Mouse (Mus musculus) naive thymus-derived CD4-positive, alpha-beta T cell, adult 2 months (primary cell): ENCODE measurements around the gene Syndig1l.
A peak's percentile ranks its signal among the peaks of the same experiment; 100 is the strongest.

Source experiments
- DNase-seq: peaks from one replicate; pipeline ENCODE4 v3.0.0-alpha.2; 2011; ENCODE audit warnings: low read depth

The Syndig1l gene

DNA sequence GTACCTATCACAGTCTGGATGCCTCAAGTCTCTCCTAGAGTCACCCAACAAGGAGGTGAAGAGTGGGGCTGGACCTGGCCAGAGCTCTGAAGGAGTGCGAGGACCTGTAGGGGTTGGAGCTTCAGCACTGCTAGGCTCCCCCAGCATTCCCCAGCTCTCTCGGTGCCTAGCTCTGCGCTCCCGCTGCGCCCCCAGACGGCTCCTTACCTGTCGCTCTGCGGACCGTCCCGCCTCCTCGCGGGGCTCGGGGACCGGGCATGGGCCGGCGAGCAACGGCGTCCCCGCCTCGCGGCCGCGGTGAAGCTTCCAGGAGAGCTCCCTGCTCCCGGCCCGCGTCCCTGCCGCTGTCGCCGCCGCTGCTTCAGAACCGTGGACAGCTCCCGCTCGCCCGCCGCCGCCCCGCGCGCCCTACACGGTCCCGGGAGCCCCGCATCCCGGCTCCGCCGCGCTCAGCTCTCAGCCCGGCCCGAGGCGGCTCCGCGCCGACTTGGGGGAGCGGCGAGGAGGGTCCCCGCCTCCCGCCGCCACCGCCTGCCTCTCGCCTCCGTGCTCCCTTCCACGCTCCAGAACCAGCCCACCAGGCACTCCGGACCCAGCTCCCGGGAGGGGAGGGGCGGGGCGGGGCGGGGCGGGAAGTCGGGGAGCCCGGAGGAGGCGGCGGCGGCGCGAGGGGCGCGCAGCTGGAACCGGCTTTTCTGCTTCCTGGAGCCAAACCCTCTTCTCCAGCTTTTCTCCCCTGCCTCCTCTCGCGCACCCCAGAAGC is at the start of gene Syndig1l:
Syndig1l (minus strand) TSS at position 513 of the 763 bp plus-strand sequence.
- peak; percentile 32 for DNase-seq

DNA sequence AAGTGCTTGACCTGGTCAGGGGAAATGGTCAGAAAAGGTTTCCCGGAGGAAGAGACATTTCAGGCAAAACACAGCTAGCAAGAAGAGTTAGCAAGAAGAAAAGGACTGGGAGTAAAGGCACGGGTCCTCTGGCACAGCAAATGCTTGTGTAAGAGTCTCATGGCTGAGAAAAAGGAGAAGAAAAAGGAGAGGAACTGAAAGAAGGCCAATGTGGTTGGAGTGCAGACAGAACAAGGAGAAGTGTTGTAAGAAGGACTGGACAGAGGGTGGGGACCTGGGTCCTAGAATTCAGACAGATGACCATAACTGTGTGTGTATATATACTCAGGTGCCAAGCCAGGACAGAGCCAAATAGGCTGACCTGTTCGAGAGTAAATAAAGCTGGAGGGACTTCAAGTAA is 49.5 kb upstream of the Syndig1l start:
- no peak for DNase-seq

DNA sequence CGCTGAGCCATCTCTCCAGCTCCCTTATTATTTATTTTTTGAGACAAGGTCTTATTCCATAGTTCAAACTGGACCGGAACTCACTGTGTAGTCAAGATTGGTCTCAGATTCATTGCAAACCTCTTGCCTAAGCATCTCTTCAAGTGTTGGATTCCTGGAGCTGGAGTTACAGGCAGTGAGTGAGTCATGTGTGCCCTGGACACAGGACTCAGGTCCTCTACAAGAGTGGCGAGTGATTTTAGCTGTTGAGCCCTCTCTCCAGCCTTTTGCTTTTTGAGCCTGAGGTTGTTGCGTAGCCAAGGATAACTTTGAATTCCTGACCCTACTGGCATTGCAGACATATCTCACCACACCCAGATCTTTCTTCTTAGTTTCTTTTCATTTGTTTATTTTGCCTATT is 47.1 kb upstream of the Syndig1l start:
- DNase-seq, result no peak

DNA sequence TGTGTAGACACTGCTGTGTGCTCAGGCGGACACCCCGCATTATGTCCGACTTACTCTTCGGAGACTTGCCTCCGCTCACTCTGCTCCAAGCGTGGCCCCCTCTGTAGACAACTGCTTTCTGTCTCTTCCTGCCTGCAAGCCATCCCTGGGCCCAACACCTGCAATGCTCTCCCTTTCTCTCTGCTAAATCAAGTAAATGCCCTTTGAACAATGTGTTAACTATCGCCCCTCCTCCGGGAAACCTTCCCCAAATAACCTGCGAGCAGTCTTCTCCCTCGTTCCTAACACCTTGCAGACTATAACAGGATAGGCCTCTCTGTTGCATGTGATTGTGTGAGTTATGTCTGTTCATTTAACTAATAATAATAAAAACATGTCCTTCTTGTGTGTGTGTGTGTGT is 44.9 kb upstream of the Syndig1l start:
- DNase-seq, result no peak

DNA sequence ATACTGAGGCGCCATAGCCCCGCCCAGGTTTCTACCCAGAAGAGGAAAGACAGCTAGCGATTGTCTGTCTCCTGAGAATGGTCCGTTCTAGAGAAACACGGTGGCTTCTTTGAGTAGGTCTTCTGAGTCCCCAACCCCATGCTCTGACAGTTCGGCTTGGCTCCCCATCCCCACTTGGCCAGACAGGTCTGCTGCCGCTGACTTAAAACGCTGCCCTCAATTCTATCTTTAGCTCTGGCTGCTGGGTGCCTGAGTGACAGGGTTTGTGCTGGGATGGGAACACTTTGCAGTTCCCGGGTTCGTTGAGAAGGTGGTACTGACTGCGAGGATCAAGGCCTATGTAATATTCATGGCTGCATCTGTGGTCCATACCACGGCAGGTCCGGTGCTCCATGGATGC is 34.7 kb upstream of the Syndig1l start:
- DNase-seq, result no peak

DNA sequence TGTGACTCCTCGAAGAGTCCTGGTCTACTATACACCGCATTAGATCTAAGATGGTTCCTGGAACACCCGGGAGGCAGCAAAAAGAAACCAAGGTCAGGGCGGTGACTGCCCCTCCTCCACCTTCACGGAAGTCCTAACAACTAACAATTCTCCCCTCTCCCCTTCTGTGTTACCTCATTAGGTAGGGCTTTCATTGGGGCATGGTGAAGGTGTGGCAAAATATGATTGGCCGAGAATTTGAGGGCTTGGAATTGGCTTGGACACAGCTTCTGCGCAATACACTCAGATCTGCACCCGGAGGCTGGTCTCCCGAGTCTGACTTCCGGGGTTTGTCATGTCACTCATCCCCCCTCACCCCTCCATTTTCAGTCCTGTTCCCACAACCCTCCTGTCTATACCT is 29.8 kb upstream of the Syndig1l start:
- no peak for DNase-seq

DNA sequence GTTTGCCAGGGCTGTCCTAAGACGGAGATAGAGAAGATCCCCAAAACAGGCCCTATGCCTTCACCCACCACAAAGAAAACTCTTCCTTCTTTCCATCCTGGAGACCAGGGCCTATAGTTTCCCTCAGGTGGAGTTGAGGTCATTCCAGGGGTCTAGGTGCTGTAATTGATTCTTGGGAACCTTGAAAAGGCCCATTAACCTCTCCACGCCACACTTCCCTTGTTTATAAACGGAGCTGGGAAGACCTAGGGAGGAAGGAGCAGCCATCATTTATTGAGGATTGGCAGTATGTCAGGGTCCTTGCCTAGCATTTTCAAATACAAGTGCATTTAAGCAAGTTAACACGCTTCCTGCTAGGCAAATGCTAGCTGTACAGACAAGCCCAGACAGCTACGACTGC is 28.8 kb upstream of the Syndig1l start:
- DNase-seq, result no peak

DNA sequence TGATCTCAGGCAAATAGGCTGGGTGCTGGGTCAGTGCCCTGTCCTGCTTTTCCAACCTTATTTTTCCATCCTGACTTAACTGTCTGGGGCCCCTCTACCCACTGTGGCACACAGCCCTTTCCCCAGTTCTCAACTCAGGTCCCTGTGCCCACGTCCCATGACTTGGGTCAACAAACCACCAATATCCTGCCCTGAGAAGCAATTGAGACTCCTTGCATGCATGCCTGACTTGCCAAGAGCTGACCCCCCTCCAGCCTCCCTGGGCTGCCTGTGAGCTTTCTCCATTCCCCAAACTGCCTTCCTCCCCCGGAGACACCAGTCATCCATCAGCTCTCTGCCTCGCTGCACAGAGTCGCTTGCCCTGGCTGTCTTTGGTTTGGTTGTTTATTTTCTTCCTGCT is 28.4 kb upstream of the Syndig1l start:
- DNase-seq, result no peak

DNA sequence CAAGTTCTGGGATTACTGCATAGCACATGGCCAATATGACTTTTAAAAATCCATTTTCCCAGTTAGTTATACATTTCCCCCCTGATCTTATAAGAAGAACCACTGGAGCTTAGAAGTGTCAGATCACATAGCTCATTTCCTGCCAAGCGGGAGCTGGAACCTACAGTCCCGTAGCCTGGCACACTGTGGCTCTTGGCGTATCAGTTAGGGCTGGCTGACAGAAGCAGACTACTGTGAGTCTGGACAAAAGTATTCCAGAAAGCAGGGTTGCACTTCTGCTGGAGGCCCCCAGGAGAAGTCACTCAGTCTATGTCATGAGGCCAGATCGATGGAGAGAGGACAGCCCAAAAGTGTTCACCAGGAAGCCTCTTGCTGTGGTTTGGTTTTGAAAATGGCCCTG is 27.8 kb upstream of the Syndig1l start:
- DNase-seq, result no peak

DNA sequence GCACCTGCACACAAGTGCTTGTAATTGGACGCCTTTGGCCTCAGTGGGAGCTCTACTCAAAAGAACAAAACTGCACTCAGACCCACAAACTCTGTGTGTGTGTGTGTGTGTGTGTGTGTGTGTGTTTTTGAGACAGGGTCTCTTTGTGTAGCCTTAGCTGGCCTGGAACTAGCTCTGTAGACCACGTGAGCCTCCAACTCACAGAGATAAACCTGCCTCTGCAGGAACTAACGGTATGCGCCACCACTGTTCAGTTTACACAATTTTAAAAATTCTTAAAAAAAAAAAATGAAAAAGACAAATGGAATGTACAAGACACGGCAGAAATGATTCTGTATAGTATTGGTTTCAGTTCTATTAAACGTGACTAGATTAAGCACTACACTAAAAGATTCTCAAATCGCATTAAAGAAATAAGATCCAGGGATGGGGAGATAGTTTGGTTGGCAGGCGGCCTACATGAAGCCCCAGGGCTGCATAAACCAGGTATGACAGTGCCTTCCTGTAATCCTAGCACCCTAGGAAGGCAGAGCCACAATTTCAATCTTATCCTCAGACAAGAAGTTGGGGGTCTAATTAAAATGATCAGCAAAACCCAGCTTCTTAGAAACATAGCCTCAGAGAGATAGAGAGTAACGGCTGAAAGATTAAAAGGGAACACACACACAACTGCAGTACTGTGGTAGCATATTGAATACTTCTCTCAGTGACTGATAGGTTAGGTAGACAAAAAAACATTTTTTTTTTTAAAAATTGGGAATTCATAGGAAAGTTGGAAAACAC is 20.0 kb upstream of the Syndig1l start:
- no peak for DNase-seq

DNA sequence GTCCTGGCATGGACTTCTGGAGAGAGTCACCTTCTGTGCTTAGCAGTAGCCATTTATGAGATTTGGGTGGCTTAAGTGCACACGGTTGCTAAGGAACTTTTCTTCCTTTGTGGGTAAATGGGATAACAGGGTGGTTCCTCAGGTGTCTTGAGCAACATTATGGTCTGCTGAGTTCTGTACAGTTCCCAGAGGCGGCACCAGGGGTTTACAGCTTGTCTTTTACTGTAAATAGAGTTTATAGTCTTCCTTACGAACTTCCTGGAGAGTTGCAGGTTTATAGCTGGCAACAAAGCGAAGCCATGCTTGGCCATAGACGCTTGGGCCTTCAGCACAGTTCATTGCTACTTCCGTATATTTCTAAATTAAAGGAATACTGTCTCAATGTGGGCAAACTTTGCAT is 15.9 kb upstream of the Syndig1l start:
- DNase-seq, result no peak

DNA sequence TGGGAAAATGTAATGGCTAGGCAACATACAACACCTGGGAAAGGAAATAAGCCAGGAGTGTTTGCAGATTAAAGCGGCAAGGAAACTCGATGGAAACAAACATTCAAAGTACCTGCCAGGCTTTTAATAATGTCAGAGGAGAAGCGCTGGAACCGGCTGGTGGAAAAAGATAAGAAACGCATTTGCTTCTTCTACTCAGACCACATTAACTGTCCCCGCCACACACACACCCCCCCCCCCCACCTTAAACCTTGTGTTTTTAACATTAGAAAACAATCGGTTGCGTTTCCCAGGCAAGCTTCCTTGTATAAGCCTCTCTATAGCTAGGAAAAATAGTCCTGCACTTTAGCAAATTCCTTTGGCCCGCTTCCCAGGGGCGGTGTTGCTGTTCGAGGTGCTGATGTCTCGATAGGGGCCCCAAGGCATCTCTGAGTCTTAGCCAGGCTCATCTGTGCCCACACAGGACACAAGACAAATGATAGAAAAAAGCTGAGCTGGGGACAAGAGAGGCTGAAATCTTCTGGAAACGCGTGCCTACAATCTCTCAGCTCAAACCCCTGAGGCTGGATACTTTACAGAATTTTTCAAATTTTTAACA is 11.3 kb upstream of the Syndig1l start:
- DNase-seq, result no peak

DNA sequence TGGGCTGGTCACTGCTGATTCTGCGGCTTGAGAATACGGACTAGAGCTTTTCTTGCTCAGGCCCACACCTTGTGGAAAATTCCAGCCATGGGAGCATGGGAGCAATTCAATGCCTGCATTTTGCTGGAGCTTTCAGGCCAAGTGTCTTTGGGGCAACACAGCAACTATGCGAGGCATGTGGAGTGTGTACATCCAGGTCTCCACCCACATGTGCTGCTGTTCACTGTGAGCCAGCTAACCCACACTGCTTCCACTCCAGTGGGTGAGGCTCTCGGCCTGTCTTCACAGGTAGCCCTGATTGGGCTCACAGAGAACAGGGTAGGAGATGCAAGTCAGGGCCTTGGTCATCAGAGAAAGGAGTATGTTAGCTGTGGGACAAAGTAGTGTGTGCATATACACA is 9.2 kb upstream of the Syndig1l start:
- no peak for DNase-seq

DNA sequence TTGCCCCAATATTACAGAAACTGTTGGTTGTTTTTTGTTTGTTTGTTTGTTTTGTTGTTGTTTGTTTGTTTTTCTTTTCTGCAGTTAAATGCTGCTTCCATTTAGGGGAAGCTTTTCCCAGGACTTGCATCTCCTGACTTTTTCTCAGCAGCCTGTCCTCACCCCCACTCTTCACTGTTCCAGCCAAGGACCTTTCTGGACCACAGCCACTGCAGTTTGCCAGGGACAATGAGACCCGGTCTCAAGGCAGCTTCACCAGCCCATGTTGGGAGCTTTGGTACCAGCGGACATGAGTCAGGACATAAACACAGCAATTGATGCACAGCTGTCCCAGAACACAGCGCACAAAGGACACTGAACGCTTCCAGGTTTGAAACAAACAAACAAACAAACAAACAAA is 8.3 kb upstream of the Syndig1l start:
- DNase-seq, result no peak

DNA sequence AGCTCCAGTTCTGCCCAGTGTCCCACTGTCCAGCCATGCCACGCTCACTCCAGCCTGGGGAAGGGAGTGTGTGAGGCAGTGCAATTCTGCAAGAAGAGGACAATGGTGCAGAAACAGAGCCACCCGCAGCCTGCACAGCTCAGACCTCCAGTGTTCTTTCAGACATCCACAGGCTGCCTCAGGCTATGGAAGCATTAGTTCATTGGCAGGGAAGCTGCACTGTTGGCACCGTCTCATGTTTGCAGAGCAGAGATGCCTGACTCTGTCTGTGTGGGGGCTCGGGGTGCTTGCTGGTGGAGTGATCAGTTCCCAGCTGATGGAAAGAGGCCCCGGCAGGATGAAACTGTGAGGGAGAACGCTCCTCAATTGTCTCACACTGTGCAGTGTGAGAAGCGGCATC is 4.0 kb upstream of the Syndig1l start:
- DNase-seq, result no peak

DNA sequence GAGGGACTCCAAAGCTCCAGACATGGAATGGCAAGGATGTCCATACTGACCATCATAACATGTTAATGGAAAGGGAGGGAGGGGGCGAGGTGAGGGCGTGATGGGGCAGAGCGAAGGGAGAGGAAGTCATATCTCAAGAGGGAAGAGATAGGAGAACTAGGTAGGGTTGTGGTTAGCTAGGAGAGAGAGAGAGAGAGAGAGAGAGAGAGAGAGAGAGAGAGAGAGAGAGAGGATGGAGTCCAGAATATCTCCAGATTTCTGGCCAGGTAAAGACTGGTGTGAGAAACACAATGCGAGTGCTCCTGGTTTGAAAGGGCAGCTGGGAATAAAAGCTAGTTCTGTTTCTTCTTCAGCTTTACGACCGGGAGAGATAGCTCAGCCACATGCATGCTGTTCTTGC is 6.5 kb downstream of the Syndig1l start:
- no peak for DNase-seq

DNA sequence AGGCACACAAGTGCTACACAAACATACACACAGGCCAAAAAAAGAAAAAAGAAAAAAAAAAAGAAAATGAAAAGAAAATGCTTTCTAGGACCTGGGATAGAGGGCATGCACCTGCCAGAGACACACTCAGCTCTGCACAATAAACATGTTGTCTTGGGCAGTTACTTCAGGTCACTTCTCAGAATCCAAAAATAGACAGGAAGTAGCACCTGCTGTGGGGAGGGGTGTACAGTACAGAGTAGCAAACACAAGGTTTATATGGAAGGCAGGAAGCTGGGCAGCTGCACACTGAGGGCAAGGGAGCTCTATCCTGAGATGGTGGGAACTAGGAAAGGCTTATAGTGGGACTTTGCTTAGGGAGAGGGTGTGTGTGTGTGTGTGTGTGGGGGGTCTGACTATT is 7.3 kb downstream of the Syndig1l start:
- DNase-seq, result no peak

DNA sequence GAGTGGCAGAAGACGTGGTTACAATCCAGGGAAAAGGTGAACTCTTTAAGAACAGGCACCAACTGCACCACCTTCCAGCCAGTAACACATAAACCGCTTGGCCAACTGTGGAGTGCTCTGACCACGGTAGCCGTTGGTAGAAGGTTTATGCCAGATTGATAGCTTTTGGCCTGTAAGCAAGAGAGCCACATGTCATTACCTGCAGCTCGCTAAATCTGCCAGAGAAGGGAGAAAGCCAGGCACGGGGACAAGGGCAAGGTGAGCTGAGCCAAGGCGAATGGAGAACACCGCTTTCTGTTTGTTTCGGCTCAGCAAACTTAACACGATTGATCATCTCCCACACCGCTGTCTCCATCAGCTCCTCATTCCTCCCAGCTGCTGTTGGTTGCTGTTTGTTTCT is 9.6 kb downstream of the Syndig1l start:
- DNase-seq, result no peak

DNA sequence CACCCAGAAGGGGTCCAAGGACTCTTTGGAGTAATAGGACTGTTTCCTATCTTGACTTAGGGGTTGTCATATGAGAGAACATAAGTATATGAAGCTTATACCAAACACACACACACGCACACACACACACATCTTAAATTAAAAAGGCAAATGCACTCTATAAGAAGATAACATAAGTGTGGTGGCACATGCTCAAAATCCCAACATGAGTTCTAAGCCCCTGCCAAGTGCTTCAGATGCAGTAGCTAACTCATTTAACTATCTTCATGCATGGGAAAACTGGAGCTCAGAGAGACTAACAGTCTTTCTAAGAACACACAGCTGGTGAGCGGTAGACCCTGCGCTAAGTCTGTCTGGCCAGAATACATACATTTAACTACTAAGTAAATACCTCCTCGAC is 11.1 kb downstream of the Syndig1l start:
- no peak for DNase-seq

DNA sequence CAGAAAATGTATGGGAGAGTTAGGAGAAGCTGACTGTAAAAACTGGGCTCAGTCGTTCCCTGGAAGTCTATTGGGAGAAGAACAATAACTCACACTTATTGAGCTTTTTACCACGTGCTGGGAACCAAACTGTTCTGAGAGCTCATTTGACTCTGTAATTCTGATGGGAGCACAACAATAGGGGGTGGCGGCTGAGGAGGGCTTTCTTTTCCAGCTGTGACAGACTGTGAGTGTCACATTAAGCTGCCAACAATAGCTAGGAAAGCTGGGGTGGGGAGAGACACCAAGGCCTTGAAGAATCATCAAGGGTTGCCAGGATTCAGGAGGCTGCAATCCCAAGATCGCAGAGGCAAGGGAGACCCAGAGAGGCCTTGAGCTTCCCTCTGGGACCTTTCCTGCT is 12.5 kb downstream of the Syndig1l start:
- no peak for DNase-seq

DNA sequence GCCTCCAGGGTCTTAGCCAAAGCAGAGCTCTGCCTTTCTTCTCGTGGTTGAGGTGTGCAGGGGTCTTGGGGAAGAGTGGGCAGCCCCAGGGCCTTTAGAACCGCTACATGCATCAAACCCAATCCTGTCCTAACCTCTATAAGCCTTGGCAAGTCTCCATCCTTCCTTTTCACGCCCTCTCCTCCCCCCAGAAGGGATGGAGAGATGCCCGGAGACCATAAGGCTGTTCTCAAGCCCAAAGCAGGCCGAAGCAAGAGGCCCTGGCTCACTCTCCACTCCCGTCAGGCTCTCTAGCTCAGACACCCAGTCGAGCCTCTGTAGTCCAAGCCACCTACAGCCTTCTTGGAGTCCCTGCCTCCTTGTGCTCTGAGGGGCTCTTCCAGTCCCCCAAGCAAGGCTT is 14.1 kb downstream of the Syndig1l start:
- no peak for DNase-seq

DNA sequence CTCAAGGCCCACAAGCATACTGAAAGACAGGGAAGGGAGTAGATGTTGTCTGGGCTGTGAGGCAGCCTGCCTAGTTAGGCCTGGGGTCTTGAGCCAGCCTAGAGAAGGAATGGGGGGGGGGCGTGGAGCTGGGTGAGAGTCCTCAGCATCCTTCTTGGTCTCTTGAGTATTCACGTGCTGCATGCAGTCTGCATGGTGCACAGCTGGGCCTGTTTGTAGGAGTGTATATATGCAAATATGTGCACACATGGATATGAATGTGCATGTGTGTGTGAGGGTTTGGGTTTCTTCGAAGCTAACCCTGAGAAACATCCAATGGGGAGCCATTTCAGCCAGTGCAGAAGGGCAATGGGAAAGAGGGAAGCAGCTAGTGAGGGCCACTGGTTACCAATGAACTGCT is 22.6 kb downstream of the Syndig1l start:
- DNase-seq, result no peak
